Mouse (Mus musculus) thymus, postnatal 10 days (tissue): ENCODE results near the gene Zfp503.

Experiments
- DNase-seq, 2 experiments: peaks; one replicate each; pipeline ENCODE4 v3.0.0; 2021; ENCODE audit warnings: low spot score in 2 of 2

Zfp503 gene

GRCm38 (mm10) chr14:21993251-21994060, 4.1 kb upstream of the Zfp503 start:
- no peak for DNase-seq

GRCm38 (mm10) chr14:21992321-21992885, 3.0 kb upstream of the Zfp503 start:
- no peak for DNase-seq

- no peak for DNase-seq
These were observed 2.5 kb upstream of the Zfp503 start for GRCm38 (mm10) chr14:21991856-21992255.

- no peak for DNase-seq
These were observed 1.9 kb upstream of the Zfp503 start for GRCm38 (mm10) chr14:21991251-21991780.

GRCm38 (mm10) chr14:21990321-21991021, 1.1 kb upstream of the Zfp503 start:
- no peak for DNase-seq

GRCm38 (mm10) chr14:21988577-21989290, 667 bp downstream of the Zfp503 start:
- no peak for DNase-seq

GRCm38 (mm10) chr14:21987660-21988576, 1.5 kb downstream of the Zfp503 start:
- no peak for DNase-seq

- no peak for DNase-seq
These were observed 2.4 kb downstream of the Zfp503 start for GRCm38 (mm10) chr14:21986733-21987659.

- DNase-seq: peak; percentile 42 to 63
These were observed 3.2 kb downstream of the Zfp503 start for GRCm38 (mm10) chr14:21985981-21986732.

- no peak for DNase-seq
These were observed 3.9 kb downstream of the Zfp503 start for GRCm38 (mm10) chr14:21985426-21985931.

GRCm38 (mm10) chr14:21984757-21985425, 4.5 kb downstream of the Zfp503 start:
- no peak for DNase-seq

GRCm38 (mm10) chr14:21983950-21984730, 5.3 kb downstream of the Zfp503 start:
- no peak for DNase-seq

- DNase-seq: no peak
These were observed 6.0 kb downstream of the Zfp503 start for GRCm38 (mm10) chr14:21983311-21983949.

GRCm38 (mm10) chr14:21982592-21983310, 6.7 kb downstream of the Zfp503 start:
- DNase-seq: no peak

- no peak for DNase-seq
These were observed 7.3 kb downstream of the Zfp503 start for GRCm38 (mm10) chr14:21982096-21982591.

- peak in 1 of 2 experiments; percentile 57 for DNase-seq
These were observed 7.9 kb downstream of the Zfp503 start for GRCm38 (mm10) chr14:21981462-21981861.
